Comparison of ENCODE assay signal across 8 mouse cellular contexts in genomic region chr5:110270242-110270641, GRCm38 (mm10). TPM values are rescaled to one million over a fixed set of nuclear protein-coding genes. Genes with fewer than 3 reads are reported as not detected.
DNase-seq lines count a peak whose midpoint lies in the region; ATAC-seq and TF ChIP-seq lines count a peak whose summit lies in the region.

No protein-coding gene starts in this region.

- H3K27ac ChIP-seq in forebrain, embryonic 12.5 days, result no peak overlapping the region
- H3K27ac ChIP-seq in forebrain, embryonic 16.5 days (ENCODE audit: low read length), result no peak overlapping the region
- no peak overlapping the region for H3K27ac ChIP-seq in liver, adult 2 months (replicated peaks; ENCODE audit: insufficient read depth, low read depth, low read length)
- H3K27ac ChIP-seq in forebrain, embryonic 15.5 days (replicated peaks), result no peak overlapping the region
- H3K27ac ChIP-seq in midbrain, embryonic 15.5 days, result no peak overlapping the region

- peak; percentile 31; the same call in 1 of the 2 replicates for ATAC-seq in forebrain, embryonic 12.5 days (ENCODE audit: low FRiP score)
- no peak for ATAC-seq in forebrain, embryonic 16.5 days
- peak; percentile 27 for ATAC-seq in forebrain, embryonic 15.5 days (replicated peaks)
- peak; percentile 31; the same call in 1 of the 2 replicates for ATAC-seq in midbrain, embryonic 15.5 days (replicated peaks)

- H3K4me1 ChIP-seq in forebrain, embryonic 12.5 days, result peaks cover 9% of the 10 kb centered on the region
- peaks cover 12% of the 10 kb centered on the region for H3K4me1 ChIP-seq in forebrain, embryonic 16.5 days (replicated peaks; ENCODE audit: control insufficient read depth, insufficient read depth, low read length)
- peaks cover 5% of the 10 kb centered on the region for H3K4me1 ChIP-seq in liver, adult 2 months (ENCODE audit: control insufficient read depth, insufficient read depth, low read length)
- H3K4me1 ChIP-seq in forebrain, embryonic 15.5 days, result peaks cover 10% of the 10 kb centered on the region
- H3K4me1 ChIP-seq in midbrain, embryonic 15.5 days, result peaks cover 9% of the 10 kb centered on the region

- peak; percentile 7 for DNase-seq in liver, adult 2 months (ENCODE audit: extremely low read depth, low read depth, low spot score)
- no peak for DNase-seq in liver
- DNase-seq in layer of hippocampus, adult 18-20 months (ENCODE audit: low spot score in 2 of 2), result no peak
- DNase-seq in layer of hippocampus, postnatal 14 days (ENCODE audit: low spot score in 2 of 2), result no peak

- no peak for TF ChIP-seq POLR2A in liver, adult 2 months (IDR thresholded peaks at IDR 0.05; ENCODE audit: extremely low read depth, insufficient read depth, low read length)

- no peak overlapping the region for H3K9ac ChIP-seq in forebrain, embryonic 12.5 days
- no peak overlapping the region for H3K9ac ChIP-seq in forebrain, embryonic 16.5 days (replicated peaks; ENCODE audit: low read depth, low read length)
- no peak overlapping the region for H3K9ac ChIP-seq in liver, adult 2 months (ENCODE audit: low read depth, low read length)
- H3K9ac ChIP-seq in forebrain, embryonic 15.5 days (replicated peaks), result no peak overlapping the region
- no peak overlapping the region for H3K9ac ChIP-seq in midbrain, embryonic 15.5 days

- H3K4me3 ChIP-seq in forebrain, embryonic 12.5 days (replicated peaks), result no peak overlapping the region
- H3K4me3 ChIP-seq in forebrain, embryonic 16.5 days (replicated peaks; ENCODE audit: low read length), result no peak overlapping the region
- H3K4me3 ChIP-seq in liver, adult 2 months (ENCODE audit: insufficient read depth, low read depth, low read length), result no peak overlapping the region
- no peak overlapping the region for H3K4me3 ChIP-seq in forebrain, embryonic 15.5 days
- no peak overlapping the region for H3K4me3 ChIP-seq in midbrain, embryonic 15.5 days

- TF ChIP-seq CTCF in liver, adult 2 months (IDR thresholded peaks at IDR 0.05; ENCODE audit: low read depth, low read length), result no peak

- H3K4me2 ChIP-seq in forebrain, embryonic 12.5 days, result no peak overlapping the region; the same call in 1 of the 2 replicates
- H3K4me2 ChIP-seq in forebrain, embryonic 16.5 days (ENCODE audit: low read length), result no peak overlapping the region
- no peak overlapping the region for H3K4me2 ChIP-seq in forebrain, embryonic 15.5 days (replicated peaks)
- peak overlapping the region; percentile 29; the same call in 1 of the 2 replicates for H3K4me2 ChIP-seq in midbrain, embryonic 15.5 days

- H3K9me3 ChIP-seq in forebrain, embryonic 12.5 days, result no peaks in the 10 kb centered on the region
- H3K9me3 ChIP-seq in forebrain, embryonic 16.5 days (ENCODE audit: control insufficient read depth, low read length), result no peaks in the 10 kb centered on the region
- no peaks in the 10 kb centered on the region for H3K9me3 ChIP-seq in forebrain, embryonic 15.5 days
- H3K9me3 ChIP-seq in midbrain, embryonic 15.5 days, result no peaks in the 10 kb centered on the region

- no peaks in the 10 kb centered on the region for H3K27me3 ChIP-seq in forebrain, embryonic 12.5 days
- no peaks in the 10 kb centered on the region for H3K27me3 ChIP-seq in forebrain, embryonic 16.5 days (replicated peaks; ENCODE audit: control insufficient read depth, insufficient read depth, low read length)
- no peaks in the 10 kb centered on the region for H3K27me3 ChIP-seq in liver, adult 2 months (ENCODE audit: control insufficient read depth, insufficient read depth, low read length)
- no peaks in the 10 kb centered on the region for H3K27me3 ChIP-seq in forebrain, embryonic 15.5 days
- H3K27me3 ChIP-seq in midbrain, embryonic 15.5 days (replicated peaks), result no peaks in the 10 kb centered on the region

- peaks cover 12% of the 10 kb centered on the region; the same call in 1 of the 2 replicates for H3K79me2 ChIP-seq in liver, adult 2 months (ENCODE audit: control insufficient read depth, insufficient read depth, low read length)

- H3K36me3 ChIP-seq in forebrain, embryonic 12.5 days (replicated peaks), result peaks cover 23% of the 10 kb centered on the region
- H3K36me3 ChIP-seq in forebrain, embryonic 16.5 days (ENCODE audit: control insufficient read depth, insufficient read depth), result peaks cover 14% of the 10 kb centered on the region
- peaks cover 22% of the 10 kb centered on the region for H3K36me3 ChIP-seq in liver, adult 2 months (ENCODE audit: control insufficient read depth, insufficient read depth, low read length)
- peaks cover 17% of the 10 kb centered on the region for H3K36me3 ChIP-seq in forebrain, embryonic 15.5 days
- peaks cover 14% of the 10 kb centered on the region for H3K36me3 ChIP-seq in midbrain, embryonic 15.5 days (replicated peaks)

- 90% methylated on average over 6 of the region's 6 CpGs for WGBS in forebrain, embryonic 12.5 days
- 93% methylated on average over 6 of the region's 6 CpGs for WGBS in forebrain, embryonic 16.5 days
- WGBS in liver, adult 2 months, result 92% methylated on average over 6 of the region's 6 CpGs
- 92% methylated on average over 6 of the region's 6 CpGs for WGBS in forebrain, embryonic 15.5 days
- WGBS in midbrain, embryonic 15.5 days, result 95% methylated on average over 6 of the region's 6 CpGs

RNA-seq across cellular contexts. Expression of gene Pgam5, which starts 0.5 kb away (rescaled TPM):
- 87.3 and 88.7 TPM in 2 replicates for polyA plus RNA-seq in forebrain, embryonic 12.5 days (2016; fragmentation: Nextera tagmentation; extraction: Ambion mirVana)
- 101 and 108 TPM in 2 replicates for polyA plus RNA-seq in forebrain, embryonic 16.5 days (2015; fragmentation: Nextera tagmentation; extraction: Ambion mirVana)
- total RNA-seq in liver, adult 2 months (2014; rRNA removed), result 15.1 and 16.7 TPM in 2 replicates
- polyA plus RNA-seq in liver, adult 2 months (2012; rRNA removed), result 15.0 TPM in 2 replicates
- polyA plus RNA-seq in forebrain, embryonic 15.5 days (2015; fragmentation: Nextera tagmentation; extraction: Ambion mirVana), result 105 and 107 TPM in 2 replicates
- polyA plus RNA-seq in midbrain, embryonic 15.5 days (2015; fragmentation: Nextera tagmentation; extraction: Ambion mirVana), result 104 and 110 TPM in 2 replicates
- total RNA-seq in layer of hippocampus, adult 18-20 months (2021), result 10 to 100 TPM; 52.7 to 60.8 TPM
- 10 to 100 TPM; 64.7 to 68.3 TPM for total RNA-seq in layer of hippocampus, postnatal 14 days (2021)

RNA-seq across cellular contexts. Expression of gene Pxmp2, which starts 15.7 kb away (rescaled TPM):
- 10.4 and 11.7 TPM in 2 replicates for polyA plus RNA-seq in forebrain, embryonic 12.5 days (2016; fragmentation: Nextera tagmentation; extraction: Ambion mirVana)
- polyA plus RNA-seq in forebrain, embryonic 16.5 days (2015; fragmentation: Nextera tagmentation; extraction: Ambion mirVana), result 5.3 and 7.3 TPM in 2 replicates
- total RNA-seq in liver, adult 2 months (2014; rRNA removed), result 238 and 259 TPM in 2 replicates
- 163 and 206 TPM in 2 replicates for polyA plus RNA-seq in liver, adult 2 months (2012; rRNA removed)
- polyA plus RNA-seq in forebrain, embryonic 15.5 days (2015; fragmentation: Nextera tagmentation; extraction: Ambion mirVana), result 6.3 and 8.4 TPM in 2 replicates
- polyA plus RNA-seq in midbrain, embryonic 15.5 days (2015; fragmentation: Nextera tagmentation; extraction: Ambion mirVana), result 11.3 and 11.5 TPM in 2 replicates
- total RNA-seq in layer of hippocampus, adult 18-20 months (2021), result 10 to 100 TPM; 11.5 to 15.5 TPM
- total RNA-seq in layer of hippocampus, postnatal 14 days (2021), result 10 to 100 TPM; 11.2 to 12.0 TPM

RNA-seq across cellular contexts. Expression of gene Pole, which starts 15.9 kb away (rescaled TPM):
- 45.4 and 46.1 TPM in 2 replicates for polyA plus RNA-seq in forebrain, embryonic 12.5 days (2016; fragmentation: Nextera tagmentation; extraction: Ambion mirVana)
- 12.4 and 13.7 TPM in 2 replicates for polyA plus RNA-seq in forebrain, embryonic 16.5 days (2015; fragmentation: Nextera tagmentation; extraction: Ambion mirVana)
- 1.9 and 3.1 TPM in 2 replicates for total RNA-seq in liver, adult 2 months (2014; rRNA removed)
- 0.93 and 1.1 TPM in 2 replicates for polyA plus RNA-seq in liver, adult 2 months (2012; rRNA removed)
- 14.3 and 16.3 TPM in 2 replicates for polyA plus RNA-seq in forebrain, embryonic 15.5 days (2015; fragmentation: Nextera tagmentation; extraction: Ambion mirVana)
- polyA plus RNA-seq in midbrain, embryonic 15.5 days (2015; fragmentation: Nextera tagmentation; extraction: Ambion mirVana), result 7.5 and 7.7 TPM in 2 replicates
- total RNA-seq in layer of hippocampus, adult 18-20 months (2021), result 1 to 10 TPM; 1.1 to 1.5 TPM
- 1 to 10 TPM; 3.4 to 3.9 TPM for total RNA-seq in layer of hippocampus, postnatal 14 days (2021)

RNA-seq across cellular contexts. Expression of gene Ankle2, which starts 39.4 kb away (rescaled TPM):
- polyA plus RNA-seq in forebrain, embryonic 12.5 days (2016; fragmentation: Nextera tagmentation; extraction: Ambion mirVana), result 37.3 and 39.0 TPM in 2 replicates
- 25.2 and 29.1 TPM in 2 replicates for polyA plus RNA-seq in forebrain, embryonic 16.5 days (2015; fragmentation: Nextera tagmentation; extraction: Ambion mirVana)
- 16.5 and 17.0 TPM in 2 replicates for total RNA-seq in liver, adult 2 months (2014; rRNA removed)
- polyA plus RNA-seq in liver, adult 2 months (2012; rRNA removed), result 4.9 and 5.6 TPM in 2 replicates
- 26.9 and 28.6 TPM in 2 replicates for polyA plus RNA-seq in forebrain, embryonic 15.5 days (2015; fragmentation: Nextera tagmentation; extraction: Ambion mirVana)
- polyA plus RNA-seq in midbrain, embryonic 15.5 days (2015; fragmentation: Nextera tagmentation; extraction: Ambion mirVana), result 20.6 and 22.6 TPM in 2 replicates
- 10 to 100 TPM; 43.5 to 48.0 TPM for total RNA-seq in layer of hippocampus, adult 18-20 months (2021)
- 10 to 100 TPM; 33.2 to 33.9 TPM for total RNA-seq in layer of hippocampus, postnatal 14 days (2021)

Comparison
In these comparisons a context has a peak if more than half of its experiments do, and no peak if none do; other contexts are left out.
1. RNA of gene Pxmp2, which starts 15.7 kb away (polyA plus RNA-seq): 163 to 206 TPM in liver, adult 2 months; 11.3 to 11.5 TPM in midbrain, embryonic 15.5 days, 10.4 to 11.7 TPM in forebrain, embryonic 12.5 days, 6.3 to 8.4 TPM in forebrain, embryonic 15.5 days and 5.3 to 7.3 TPM in forebrain, embryonic 16.5 days; every median in the first group is over 10 times any median in the second.